Mouse (Mus musculus) hindbrain, embryonic 10.5 days (tissue): ENCODE data around the gene Tpte. TPM values are rescaled to one million over a fixed set of nuclear protein-coding genes. Genes with fewer than 3 reads are reported as not detected.
"Not testable (repeated sequence)": the region's sequence is repeated elsewhere in the genome, so short reads cannot be mapped to it uniquely, and the experiment has no call there.

Experiments
- DNase-seq: peaks from one replicate; pipeline ENCODE4 v3.0.0-alpha.2; 2017; ENCODE audit warnings: low spot score
- H3K27ac ChIP-seq: fragments of 300-500 bp; sonication (generic); 2 replicates; pipeline ENCODE4 v1.5.1; 2016; ENCODE audit warnings: mild to moderate bottlenecking, moderate library complexity
- H3K27me3 ChIP-seq: fragments of 300-500 bp; sonication (generic); 2 replicates; pipeline ENCODE4 v1.6.1; 2016; ENCODE audit warnings: mild to moderate bottlenecking; ENCODE audit not compliant: poor library complexity, insufficient read depth, severe bottlenecking
- H3K36me3 ChIP-seq: fragments of 300-500 bp; sonication (generic); 2 replicates; pipeline ENCODE4 v1.6.1; 2016; ENCODE audit warnings: mild to moderate bottlenecking, moderate library complexity
- H3K4me1 ChIP-seq: fragments of 300-500 bp; sonication (generic); replicated peaks from 2 replicates; pipeline ENCODE4 v1.6.1; 2016; ENCODE audit warnings: mild to moderate bottlenecking
- H3K4me3 ChIP-seq: fragments of 300-500 bp; sonication (generic); 2 replicates; pipeline ENCODE4 v1.5.1; 2016; ENCODE audit warnings: mild to moderate bottlenecking, moderate library complexity
- H3K9me3 ChIP-seq: fragments of 300-500 bp; sonication (generic); 2 replicates; pipeline ENCODE4 v1.6.1; 2016; ENCODE audit warnings: mild to moderate bottlenecking, moderate library complexity
- WGBS: fragments of 180-500 bp; shearing (Covaris S2); methylation state at CpG from one replicate; pipeline ENCODE4 v1.1.7; 2016; 5-methylcytosine and 5-hydroxymethylcytosine counted together
- polyA plus RNA-seq: library from polyadenylated mRNA; unstranded; fragments of >200 nt; fragmentation: Nextera tagmentation; extraction: Ambion mirVana; gene quantifications from 2 replicates; pipeline ENCODE4 v1.2.1, GENCODE M21; 2016

The Tpte gene
- polyA plus RNA-seq, 1 experiment from 2014 or later: not detected

DNA sequence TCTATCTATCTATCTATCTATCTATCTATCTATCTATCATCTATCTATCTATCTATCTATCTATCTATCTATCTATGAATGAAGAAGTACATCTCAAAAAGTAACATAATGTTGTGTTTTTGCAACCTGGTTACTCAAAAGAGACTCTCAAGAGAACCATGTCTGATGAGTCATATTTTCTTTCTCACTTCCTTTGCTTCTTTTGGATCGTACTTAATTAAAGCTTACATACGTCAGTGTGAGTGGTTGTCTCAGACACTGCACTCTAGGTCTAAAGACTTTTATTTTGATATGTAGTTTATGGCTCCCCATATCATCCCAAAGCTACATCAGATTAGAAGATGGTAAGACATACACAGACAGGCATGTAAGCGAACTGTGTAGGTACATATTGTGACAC lies 10.1 kb upstream of the Tpte start:
- no peak overlapping the region for H3K27ac ChIP-seq
- H3K27me3 ChIP-seq: no peaks in the 10 kb centered on the region
- 89% methylated on average over 3 of the region's 3 CpGs for WGBS
- no peaks in the 10 kb centered on the region for H3K9me3 ChIP-seq
- no peak overlapping the region for H3K4me3 ChIP-seq
- no peaks in the 10 kb centered on the region for H3K36me3 ChIP-seq
- no peak for DNase-seq
- no peaks in the 10 kb centered on the region for H3K4me1 ChIP-seq

DNA sequence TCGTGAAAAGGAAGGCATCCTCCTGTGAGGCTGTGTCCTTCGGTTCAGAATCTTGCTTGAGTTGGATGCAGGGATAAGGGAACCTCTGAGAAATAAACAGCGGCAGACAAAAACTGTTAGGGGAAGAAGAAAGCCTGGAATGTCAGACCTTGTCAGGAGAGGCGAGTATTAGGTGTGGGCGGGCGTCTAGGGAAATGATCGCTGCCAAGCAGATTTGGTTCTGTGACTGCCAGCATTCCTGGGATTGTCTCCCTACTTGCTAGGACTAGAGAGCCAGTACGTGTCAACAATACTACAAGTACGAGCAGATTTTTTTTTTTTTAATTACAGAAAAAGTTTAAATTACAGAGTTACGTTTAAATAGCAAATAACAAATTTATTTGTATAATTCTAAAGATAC lies 8.6 kb upstream of the Tpte start:
- DNase-seq: no peak
- 68% methylated on average over 10 of the region's 10 CpGs for WGBS
- no peaks in the 10 kb centered on the region for H3K9me3 ChIP-seq
- H3K4me1 ChIP-seq: no peaks in the 10 kb centered on the region
- H3K4me3 ChIP-seq: no peak overlapping the region
- H3K27me3 ChIP-seq: no peaks in the 10 kb centered on the region
- H3K36me3 ChIP-seq: no peaks in the 10 kb centered on the region
- no peak overlapping the region for H3K27ac ChIP-seq

DNA sequence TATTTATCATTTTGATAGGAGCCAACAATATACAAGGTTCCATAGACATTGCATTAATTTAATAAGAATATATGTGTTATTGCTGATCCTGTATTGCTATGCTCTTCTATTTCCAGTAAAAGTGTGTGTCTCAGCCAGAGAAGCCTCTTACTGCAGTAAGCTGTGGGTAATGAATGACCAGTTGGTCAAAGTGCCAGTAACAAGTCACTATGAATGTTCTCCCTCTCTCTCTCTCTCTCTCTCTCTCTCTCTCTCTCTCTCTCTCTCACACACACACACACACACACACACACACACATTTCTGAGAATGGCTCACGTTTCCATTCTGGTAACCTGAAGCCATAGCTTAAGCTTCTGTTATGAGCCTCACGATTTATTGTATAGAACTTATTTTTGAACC lies 19.1 kb downstream of the Tpte start:
- H3K4me3 ChIP-seq: no peak overlapping the region
- peaks cover 8% of the 10 kb centered on the region for H3K4me1 ChIP-seq
- no peaks in the 10 kb centered on the region for H3K9me3 ChIP-seq
- WGBS: 64% methylated on average over 2 of the region's 2 CpGs
- no peak for DNase-seq
- H3K27me3 ChIP-seq: no peaks in the 10 kb centered on the region
- no peaks in the 10 kb centered on the region for H3K36me3 ChIP-seq
- no peak overlapping the region for H3K27ac ChIP-seq

DNA sequence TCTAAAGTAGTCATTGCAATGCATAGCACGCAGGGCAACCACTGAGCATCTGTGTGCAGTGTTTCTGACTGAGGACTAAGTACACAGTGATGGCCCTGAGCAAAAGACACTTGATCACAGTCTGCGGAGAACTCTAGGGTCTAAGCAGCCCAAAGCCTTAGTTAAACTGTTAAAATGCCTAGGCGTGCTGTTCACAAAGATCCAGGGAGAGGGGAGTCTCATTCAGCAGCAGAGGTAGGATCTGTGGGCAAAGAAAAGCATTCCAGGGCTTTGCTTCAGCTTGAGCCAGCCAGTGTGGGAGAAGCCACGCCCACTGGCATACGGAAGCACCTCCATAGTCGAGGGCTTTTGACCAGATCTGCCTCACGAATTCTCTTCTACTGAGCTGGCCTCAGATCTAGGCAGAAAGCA lies 19.7 kb downstream of the Tpte start:
- no peaks in the 10 kb centered on the region for H3K27me3 ChIP-seq
- no peaks in the 10 kb centered on the region for H3K9me3 ChIP-seq
- peak overlapping the region; percentile 68; the same call in 1 of the 2 replicates for H3K27ac ChIP-seq
- WGBS: 19% methylated on average over 7 of the region's 7 CpGs
- no peaks in the 10 kb centered on the region for H3K36me3 ChIP-seq
- peaks cover 8% of the 10 kb centered on the region for H3K4me1 ChIP-seq
- peak overlapping the region; percentile 35 for H3K4me3 ChIP-seq
- peak; percentile 31 for DNase-seq

DNA sequence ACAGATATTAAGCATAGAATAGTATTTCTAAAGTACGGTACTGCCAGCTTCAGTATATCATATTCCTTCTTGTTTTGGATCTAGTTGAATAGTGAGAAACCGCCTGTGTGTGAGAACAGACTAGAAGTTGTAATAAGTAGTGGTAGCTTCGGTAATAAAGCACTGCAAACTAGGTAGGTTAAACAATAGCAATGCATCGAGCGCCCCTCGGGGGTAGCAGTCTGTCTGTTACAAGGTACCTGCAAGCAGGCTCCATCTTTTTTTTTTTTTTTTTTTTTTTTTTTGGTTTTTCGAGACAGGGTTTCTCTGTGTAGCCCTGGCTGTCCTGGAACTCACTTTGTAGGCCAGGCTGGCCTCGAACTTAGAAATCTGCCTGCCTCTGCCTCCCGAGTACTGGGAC lies 20.8 kb downstream of the Tpte start:
- not testable (repeated sequence) for H3K36me3 ChIP-seq, H3K27me3 ChIP-seq, H3K9me3 ChIP-seq, H3K4me1 ChIP-seq, H3K4me3 ChIP-seq, H3K27ac ChIP-seq, DNase-seq
- 88% methylated on average over 9 of the region's 9 CpGs for WGBS

DNA sequence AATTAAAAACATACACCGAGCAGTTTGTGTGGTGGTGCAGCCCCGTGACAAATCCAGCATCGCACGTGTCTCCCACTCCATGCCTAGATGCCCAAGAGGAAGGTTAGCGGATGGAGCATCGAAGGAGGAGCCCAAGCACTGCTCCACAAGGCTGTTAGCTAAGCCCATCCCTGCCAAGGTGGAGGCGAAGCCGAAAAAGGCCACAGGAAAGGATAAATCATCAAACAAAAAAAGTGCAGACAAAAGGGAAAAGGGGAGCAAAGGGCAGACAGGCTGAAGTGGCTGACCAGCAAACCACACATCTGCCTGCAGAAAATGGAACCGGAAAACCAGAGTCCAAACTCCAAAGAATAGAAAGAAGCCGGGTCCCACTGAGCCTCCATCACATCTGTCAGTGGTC lies 23.8 kb downstream of the Tpte start:
- Histone ChIP-seq H3K9me3 (no peaks in the 10 kb centered on the region), H3K27ac (no peak overlapping the region), H3K36me3 (no peaks in the 10 kb centered on the region), H3K27me3 (no peaks in the 10 kb centered on the region), H3K4me1 (peaks cover 8% of the 10 kb centered on the region), H3K4me3 (no peak overlapping the region)
- no peak for DNase-seq
- 82% methylated on average over 10 of the region's 10 CpGs for WGBS

DNA sequence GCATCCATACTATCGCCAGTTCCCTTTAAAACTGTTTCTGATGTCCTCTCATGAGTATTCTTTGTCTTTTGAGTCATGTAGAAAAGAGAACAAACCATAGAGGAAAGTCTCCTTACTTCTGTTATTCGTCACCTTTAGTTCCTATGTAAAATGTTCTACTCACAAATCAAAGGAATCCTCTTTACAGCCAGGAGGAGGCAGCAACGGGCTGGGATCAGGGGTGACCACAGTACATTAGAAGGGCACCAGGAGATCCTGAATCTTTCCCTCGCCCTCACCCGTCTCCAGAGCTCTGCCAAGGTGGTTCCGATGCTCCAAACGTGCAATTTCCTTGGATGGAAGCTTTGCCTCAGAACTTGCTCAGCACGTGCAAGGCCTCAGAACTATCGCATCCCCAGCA lies 28.2 kb downstream of the Tpte start:
- WGBS: 72% methylated on average over 9 of the region's 9 CpGs
- Histone ChIP-seq H3K27ac (no peak overlapping the region), H3K4me3 (no peak overlapping the region), H3K9me3 (no peaks in the 10 kb centered on the region), H3K4me1 (no peaks in the 10 kb centered on the region), H3K27me3 (no peaks in the 10 kb centered on the region), H3K36me3 (no peaks in the 10 kb centered on the region)
- no peak for DNase-seq

DNA sequence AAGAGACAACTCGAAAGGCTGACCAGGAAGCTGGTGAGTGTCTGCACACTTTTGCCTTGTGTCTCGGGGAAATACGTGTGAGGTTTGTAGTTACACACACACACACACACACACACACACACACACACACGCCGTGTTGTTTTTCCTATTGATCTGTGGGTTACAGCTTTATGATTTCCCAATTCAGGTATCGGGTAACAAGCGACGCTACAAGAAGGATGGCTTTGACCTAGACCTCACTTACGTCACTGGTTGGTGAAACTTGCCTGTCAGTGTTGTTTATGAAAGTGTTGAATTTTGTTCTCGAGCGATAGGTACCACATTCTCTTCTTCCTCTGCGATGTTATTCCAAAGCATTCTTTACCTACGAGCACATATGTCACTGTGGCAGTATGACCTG lies 52.2 kb downstream of the Tpte start:
- no peak for DNase-seq
- no peak overlapping the region for H3K4me3 ChIP-seq
- H3K27me3 ChIP-seq: no peaks in the 10 kb centered on the region
- no peaks in the 10 kb centered on the region for H3K9me3 ChIP-seq
- no peaks in the 10 kb centered on the region for H3K36me3 ChIP-seq
- no peaks in the 10 kb centered on the region for H3K4me1 ChIP-seq
- no peak overlapping the region for H3K27ac ChIP-seq
- WGBS: 91% methylated on average over 13 of the region's 13 CpGs

DNA sequence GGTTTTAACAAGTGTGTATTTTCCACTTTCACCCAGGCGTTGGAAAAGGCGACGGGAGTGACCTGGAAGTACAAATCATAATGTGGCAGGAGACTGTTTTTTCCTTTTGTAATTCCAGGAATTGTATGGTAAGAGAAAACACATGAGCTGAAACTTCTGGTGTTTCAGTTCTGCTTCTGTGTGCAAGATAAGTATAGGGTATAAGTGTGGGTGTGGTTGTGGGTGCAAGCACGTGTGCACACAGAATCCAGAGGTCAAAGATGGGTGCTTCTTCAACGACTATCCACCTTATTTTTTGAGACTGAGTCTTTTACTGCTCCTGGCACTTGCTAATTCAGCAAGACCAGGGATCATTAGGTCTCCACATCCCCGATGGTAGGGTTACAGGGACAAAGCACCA lies 76.1 kb downstream of the Tpte start:
- H3K4me3 ChIP-seq: no peak overlapping the region
- no peaks in the 10 kb centered on the region for H3K4me1 ChIP-seq
- no peaks in the 10 kb centered on the region for H3K36me3 ChIP-seq
- H3K9me3 ChIP-seq: 0 out of 2 replicates have a peak, but pooled peaks cover 3% of the 10 kb centered on the region
- no peaks in the 10 kb centered on the region for H3K27me3 ChIP-seq
- DNase-seq: no peak
- 87% methylated on average over 6 of the region's 6 CpGs for WGBS
- no peak overlapping the region for H3K27ac ChIP-seq

DNA sequence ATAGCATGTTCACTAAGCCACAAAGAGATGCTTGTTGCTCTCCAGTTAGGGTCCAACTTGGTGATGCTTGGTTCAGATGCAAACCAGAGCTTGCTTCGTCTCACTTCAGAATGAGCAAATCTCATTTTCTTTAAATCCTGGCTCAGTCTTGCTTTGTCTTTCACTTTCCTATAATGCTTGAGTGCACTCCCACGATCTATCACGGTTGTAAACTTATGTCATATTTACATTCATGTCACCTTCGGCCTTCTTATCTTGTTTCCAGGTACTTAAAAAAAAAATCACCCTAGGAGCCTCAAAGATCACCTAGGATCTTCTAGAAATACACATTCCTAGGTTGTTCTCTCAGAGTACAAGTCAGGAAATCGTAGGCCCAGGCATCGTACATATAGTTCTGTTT lies 76.6 kb downstream of the Tpte start:
- no peaks in the 10 kb centered on the region for H3K36me3 ChIP-seq
- 93% methylated on average over 6 of the region's 6 CpGs for WGBS
- H3K4me3 ChIP-seq: no peak overlapping the region
- H3K27me3 ChIP-seq: no peaks in the 10 kb centered on the region
- no peak for DNase-seq
- no peaks in the 10 kb centered on the region for H3K4me1 ChIP-seq
- no peak overlapping the region for H3K27ac ChIP-seq
- H3K9me3 ChIP-seq: 0 out of 2 replicates have a peak, but pooled peaks cover 3% of the 10 kb centered on the region

DNA sequence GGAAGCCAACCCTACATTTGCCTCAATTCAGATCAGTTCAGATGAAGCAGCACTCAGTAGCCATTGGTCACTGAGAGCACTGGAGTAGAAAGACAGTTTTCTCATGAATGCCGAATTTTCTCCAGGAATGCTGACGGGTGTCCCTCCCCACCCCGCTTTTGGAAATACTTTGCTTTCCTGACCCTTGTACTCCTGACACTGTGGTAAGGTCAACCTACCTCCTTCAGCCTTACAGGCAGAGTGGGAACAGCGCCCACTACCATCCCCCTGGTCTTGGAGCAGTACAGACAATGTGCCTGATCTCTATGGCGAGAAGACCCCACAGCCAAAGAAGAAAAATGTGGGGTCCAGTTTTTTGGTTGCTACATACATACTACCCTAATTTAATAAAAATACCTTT lies 93.1 kb downstream of the Tpte start:
- H3K27ac ChIP-seq: no peak overlapping the region
- WGBS: 92% methylated on average over 5 of the region's 5 CpGs
- H3K9me3 ChIP-seq: no peaks in the 10 kb centered on the region
- peaks cover 23% of the 10 kb centered on the region for H3K36me3 ChIP-seq
- no peak overlapping the region for H3K4me3 ChIP-seq
- no peaks in the 10 kb centered on the region for H3K27me3 ChIP-seq
- DNase-seq: no peak
- no peaks in the 10 kb centered on the region for H3K4me1 ChIP-seq

DNA sequence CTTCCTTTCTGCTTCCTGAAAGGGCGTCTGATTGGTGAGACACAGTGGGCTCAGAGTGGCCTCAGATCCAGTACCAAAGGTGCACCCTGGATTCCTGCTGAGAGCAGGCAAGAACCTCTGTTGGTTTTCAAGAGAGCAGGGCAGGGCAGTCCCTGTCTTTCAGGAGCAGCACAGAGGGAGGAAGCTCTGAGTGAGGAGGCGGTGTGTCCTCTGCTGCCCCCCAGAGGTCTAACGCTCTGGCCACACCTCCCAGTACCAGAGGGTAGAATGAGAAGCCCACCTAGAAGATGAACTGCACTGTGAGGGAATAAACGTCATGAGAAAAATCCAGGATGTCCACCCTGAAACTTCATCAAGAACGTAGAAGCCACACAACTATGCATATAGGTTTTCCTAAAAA lies 93.7 kb downstream of the Tpte start:
- H3K27me3 ChIP-seq: no peaks in the 10 kb centered on the region
- H3K27ac ChIP-seq: no peak overlapping the region
- H3K4me1 ChIP-seq: no peaks in the 10 kb centered on the region
- DNase-seq: peak; percentile 53
- WGBS: 45% methylated on average over 5 of the region's 5 CpGs
- H3K9me3 ChIP-seq: no peaks in the 10 kb centered on the region
- H3K36me3 ChIP-seq: peaks cover 29% of the 10 kb centered on the region
- H3K4me3 ChIP-seq: no peak overlapping the region

DNA sequence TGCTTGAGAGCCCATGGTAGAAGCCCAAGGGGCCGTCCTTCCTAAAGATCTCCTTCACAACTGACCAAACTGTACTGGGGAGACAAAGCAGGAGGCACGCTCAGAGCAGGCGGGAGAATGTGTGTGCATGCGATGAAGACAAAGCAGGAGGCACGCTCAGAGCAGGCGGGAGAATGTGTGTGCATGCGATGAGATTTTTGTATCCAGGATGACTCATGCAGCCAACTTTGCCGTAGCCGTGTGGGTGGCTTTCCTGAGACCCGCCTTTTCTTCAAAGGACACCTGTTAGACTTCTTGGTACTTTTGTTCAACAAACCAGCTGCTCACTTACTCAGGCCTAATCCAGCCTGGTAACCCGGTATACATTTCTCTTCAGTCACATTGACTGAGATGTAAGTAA lies 97.7 kb downstream of the Tpte start:
- 94% methylated on average over 11 of the region's 11 CpGs for WGBS
- no peak for DNase-seq
- Histone ChIP-seq H3K27ac (no peak overlapping the region), H3K36me3 (peaks cover 50% of the 10 kb centered on the region), H3K27me3 (no peaks in the 10 kb centered on the region), H3K4me1 (no peaks in the 10 kb centered on the region), H3K4me3 (no peak overlapping the region), H3K9me3 (no peaks in the 10 kb centered on the region)

DNA sequence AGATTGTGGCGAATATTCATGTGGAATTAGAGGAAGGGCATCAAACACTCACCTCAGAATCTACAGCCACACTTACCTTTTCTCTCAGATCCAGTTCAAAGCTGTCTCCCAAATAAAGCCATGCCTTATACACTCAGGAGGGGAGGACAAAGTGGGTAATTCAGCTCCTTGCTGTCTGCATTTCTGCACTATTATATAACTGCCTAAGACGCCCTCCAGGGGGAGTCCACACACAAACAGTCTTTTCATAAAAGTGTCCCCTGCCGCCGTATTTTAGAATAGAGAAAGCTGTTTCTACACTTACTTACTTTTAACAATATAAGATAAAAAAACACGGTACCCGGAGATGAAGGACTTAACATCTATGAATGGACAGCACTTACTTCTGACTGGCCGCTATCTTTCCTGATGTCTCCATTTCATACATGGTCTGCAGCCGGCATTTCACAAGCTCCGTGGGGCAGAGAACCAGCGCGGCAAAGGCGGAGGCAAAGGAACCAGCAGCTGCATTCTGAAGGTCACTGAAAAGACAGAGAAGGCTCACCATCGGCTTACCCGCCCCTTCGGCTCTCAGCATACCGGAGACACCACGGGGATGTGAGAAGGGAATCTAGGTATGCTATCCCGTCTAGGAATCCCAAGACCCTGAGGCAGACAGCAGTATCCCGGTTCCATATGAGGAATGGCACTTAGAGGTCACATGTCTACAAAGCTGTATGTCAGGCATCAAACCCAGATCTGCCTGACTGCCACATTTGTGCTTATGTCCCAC lies 99.8 kb downstream of the Tpte start:
- H3K4me1 ChIP-seq: no peaks in the 10 kb centered on the region

More for the DNA sequence above, 99.8 kb downstream of the Tpte start:
- WGBS: 84% methylated on average over 19 of the region's 19 CpGs
- Histone ChIP-seq H3K9me3 (no peaks in the 10 kb centered on the region), H3K27ac (no peak overlapping the region), H3K36me3 (peaks cover 60% of the 10 kb centered on the region), H3K4me3 (no peak overlapping the region), H3K27me3 (no peaks in the 10 kb centered on the region)
- no peak for DNase-seq
